Mouse (Mus musculus): ENCODE measurements at regions not wholly inside any gene's neighbourhood (a gene's known extent, or its start where the extent isn't known, plus 50 kb on each side); places are given as distances from the start of the nearest gene placed in this dataset.

GRCm38 (mm10) chr8:34469091-34469490 lies 357.6 kb upstream of the Gm10131 start:
- TF ChIP-seq CTCF (IDR thresholded peaks at IDR 0.05; ENCODE audit: control insufficient read depth, insufficient read depth, low read length) (no peak), POLR2A (IDR thresholded peaks at IDR 0.05; ENCODE audit: borderline replicate concordance, control insufficient read depth, low read depth, low read length) (no peak)
